Mouse (Mus musculus): ENCODE data around the gene Wdr38.

DNA sequence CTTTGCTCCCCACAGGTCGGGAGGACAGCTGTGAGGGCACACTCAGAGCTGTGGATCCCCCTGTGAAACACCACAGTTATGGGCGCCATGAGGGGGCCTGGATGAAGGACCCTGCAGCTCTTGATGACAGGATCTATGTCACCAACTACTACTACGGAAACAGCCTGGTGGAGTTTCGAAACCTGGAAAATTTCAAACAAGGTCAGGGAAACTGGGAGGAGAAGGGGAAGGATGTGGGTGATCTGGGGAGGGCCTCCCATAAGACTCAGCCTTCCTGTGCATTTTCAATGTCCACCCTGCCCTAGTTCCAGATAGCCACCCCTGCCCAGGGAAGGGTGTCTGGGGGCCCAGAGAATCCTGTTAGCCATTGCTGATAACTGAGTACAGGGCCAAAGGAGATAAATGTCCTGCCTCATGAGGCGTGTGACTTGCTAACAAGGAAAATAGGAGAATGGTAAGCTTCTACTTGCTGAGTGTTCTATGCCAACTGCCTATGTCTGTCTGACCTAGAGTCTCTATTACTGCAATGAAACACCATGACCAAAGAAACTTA is 39.5 kb upstream of the Wdr38 start:
- no peak for TF ChIP-seq CHD2 (IDR thresholded peaks at IDR 0.05; ENCODE audit: low read depth, low read length)
- no peak for TF ChIP-seq HCFC1 (IDR thresholded peaks at IDR 0.05; ENCODE audit: borderline replicate concordance, insufficient read depth, low read length)
